Mouse (Mus musculus) liver, embryonic 14.5 days (tissue): Measurements from ENCODE around the gene Myrfl.

Experiments used
- CTCF ChIP-seq: IDR thresholded peaks from 2 replicates; pipeline ENCODE4 v1.5.1; 2016; ENCODE audit warnings: antibody characterized with exemption, low read depth, control low read depth
- EP300 ChIP-seq: IDR thresholded peaks from 2 replicates; pipeline ENCODE4 v1.6.1; 2016; ENCODE audit warnings: antibody characterized with exemption, low read depth

DNA sequence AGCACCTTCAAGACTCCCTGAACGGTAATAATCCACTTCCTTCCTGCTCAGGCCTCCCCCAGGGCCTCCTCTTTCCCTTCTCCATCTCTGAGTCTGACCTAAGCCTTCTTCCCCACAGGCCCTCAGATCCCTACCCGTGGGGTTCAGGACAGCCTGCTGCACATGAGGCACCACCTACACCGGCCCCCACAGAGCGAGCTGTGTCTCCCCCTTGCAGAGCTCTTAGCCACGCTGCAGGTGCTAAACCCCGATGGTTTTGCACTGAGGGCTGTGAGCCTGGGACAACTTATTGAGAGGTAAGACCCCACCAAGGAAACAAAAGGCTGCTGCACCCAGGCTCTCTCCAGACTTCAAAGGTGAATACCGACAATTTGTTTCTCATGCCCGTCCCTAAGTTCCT is 19.9 kb upstream of the Myrfl start:
- no peak for TF ChIP-seq CTCF
- TF ChIP-seq EP300 = no peak
